Mouse (Mus musculus): ENCODE results near the gene Unc93b1. TPM values are rescaled to one million over a fixed set of nuclear protein-coding genes. Genes with fewer than 3 reads are reported as not detected.
A peak's percentile ranks its signal among the peaks of the same experiment; 100 is the strongest.

Gene Unc93b1
- polyA plus RNA-seq, 1 experiment from 2014 or later: 21.2 TPM

DNA sequence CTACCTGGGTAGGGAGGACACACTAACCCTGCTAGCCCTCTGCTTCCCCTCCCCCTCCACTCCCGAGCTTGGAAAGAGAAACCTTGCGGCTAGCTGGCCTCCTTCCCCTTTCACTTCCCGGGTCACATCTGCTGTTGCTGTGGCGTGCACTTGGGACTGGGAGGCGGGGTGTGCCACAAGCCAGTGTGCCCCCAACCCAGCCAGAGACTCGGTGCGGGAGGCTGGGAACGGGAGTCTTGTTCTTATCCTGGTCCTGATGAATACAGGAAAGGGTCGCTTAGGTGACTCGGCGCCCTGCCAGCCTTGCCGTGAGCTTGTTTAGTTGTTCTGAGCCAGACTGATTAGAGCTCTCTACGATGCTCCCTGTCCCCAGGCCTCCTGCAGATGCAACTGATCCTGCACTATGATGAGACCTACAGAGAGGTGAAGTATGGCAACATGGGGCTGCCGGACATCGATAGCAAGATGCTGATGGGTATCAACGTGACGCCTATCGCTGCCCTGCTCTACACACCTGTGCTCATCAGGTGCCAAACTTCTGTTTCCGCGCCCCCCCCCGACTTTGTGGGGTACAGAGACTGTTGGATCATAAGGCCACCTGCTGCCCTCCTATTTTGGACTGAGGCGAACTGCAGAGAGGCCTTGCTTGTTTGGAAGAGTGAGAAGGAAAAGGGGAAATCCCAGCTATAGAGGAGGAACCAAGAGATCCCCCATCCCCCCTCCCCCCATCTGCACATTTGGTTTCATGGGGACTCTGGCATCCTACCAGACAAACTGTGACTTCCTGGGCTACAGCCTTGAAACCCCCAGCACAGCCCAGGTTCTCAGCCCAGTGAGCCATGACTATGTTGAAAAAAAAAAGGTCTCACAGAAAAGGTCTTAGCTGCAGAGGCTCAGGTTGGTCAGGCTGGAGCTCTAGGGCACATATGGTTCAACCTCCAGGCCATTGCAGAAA lies 1.2 kb downstream of the Unc93b1 start:
- Histone ChIP-seq H3K4me1 (peaks cover 21% of the 10 kb centered on the region), H3K9ac (peak overlapping the region; percentile 47), H3K4me2 (peak overlapping the region; percentile 91), H3K36me3 (no peaks in the 10 kb centered on the region), H3K27ac (peak overlapping the region; percentile 33), H3K27me3 (no peaks in the 10 kb centered on the region), H3K9me3 (replicated peaks) (no peaks in the 10 kb centered on the region), H3K4me3 (replicated peaks) (peak overlapping the region; percentile 51)
- 9% methylated on average over 22 of the region's 22 CpGs for WGBS
- ATAC-seq (replicated peaks; ENCODE audit: low FRiP score): peak; percentile 41; the same call in 1 of the 2 replicates

- ATAC-seq (replicated peaks; ENCODE audit: low FRiP score): no peak
- H3K4me1 ChIP-seq: peaks cover 15% of the 10 kb centered on the region
- WGBS: 84% methylated on average over 7 of the region's 7 CpGs
Observed at GRCm38 (mm10) chr19:3942315-3942714, 7.3 kb downstream of the Unc93b1 start.

DNA sequence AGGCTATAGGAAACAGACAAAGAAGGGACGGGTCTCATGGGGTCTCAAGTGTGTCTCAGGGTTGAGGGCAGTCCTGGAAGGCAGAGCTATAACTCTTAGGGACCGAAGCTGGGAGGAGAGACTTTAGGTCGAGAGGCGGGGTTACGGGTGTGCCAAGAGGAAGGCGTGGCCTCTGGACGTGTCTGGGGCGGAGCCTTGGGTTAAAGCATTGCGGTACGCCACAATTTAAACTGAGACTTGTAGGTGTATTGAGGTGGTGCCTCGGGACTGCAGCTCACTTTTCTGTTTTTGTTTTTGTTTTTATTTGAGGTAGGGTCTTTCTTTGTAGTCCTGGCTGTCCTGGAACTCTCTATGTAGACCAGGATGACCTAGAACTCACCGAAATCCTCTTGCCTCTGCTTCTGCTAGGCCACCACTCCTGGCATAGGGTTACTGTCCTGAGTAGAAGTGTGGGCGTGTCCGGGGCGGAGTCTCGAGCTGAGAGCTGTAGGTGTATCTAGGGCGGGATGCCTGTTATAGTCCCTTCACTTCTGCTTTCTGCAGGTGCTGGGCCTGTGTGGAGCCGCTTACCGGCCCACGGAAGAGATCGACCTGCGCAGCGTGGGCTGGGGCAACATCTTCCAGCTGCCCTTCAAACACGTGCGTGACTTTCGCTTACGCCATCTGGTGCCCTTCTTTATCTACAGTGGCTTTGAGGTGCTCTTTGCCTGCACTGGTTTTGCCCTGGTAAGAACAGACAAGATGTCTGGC lies 8.2 kb downstream of the Unc93b1 start:
- no peak overlapping the region for H3K9ac ChIP-seq
- peak; percentile 74; the same call in 1 of the 2 replicates for ATAC-seq (replicated peaks; ENCODE audit: low FRiP score)
- H3K4me2 ChIP-seq: peak overlapping the region; percentile 43
- no peaks in the 10 kb centered on the region for H3K36me3 ChIP-seq
- peaks cover 15% of the 10 kb centered on the region for H3K4me1 ChIP-seq
- no peak overlapping the region for H3K27ac ChIP-seq
- H3K27me3 ChIP-seq: no peaks in the 10 kb centered on the region
- 25% methylated on average over 27 of the region's 27 CpGs for WGBS
- H3K9me3 ChIP-seq (replicated peaks): no peaks in the 10 kb centered on the region
- H3K4me3 ChIP-seq (replicated peaks): 0 out of 2 replicates have a peak overlapping the region, but pooled peaks have one; percentile 9

More at GRCm38 (mm10) chr19:3942315-3942714, 7.3 kb downstream of the Unc93b1 start:
- Histone ChIP-seq H3K27me3 (no peaks in the 10 kb centered on the region), H3K9me3 (replicated peaks) (no peaks in the 10 kb centered on the region), H3K27ac (no peak overlapping the region), H3K9ac (no peak overlapping the region), H3K36me3 (no peaks in the 10 kb centered on the region), H3K4me2 (no peak overlapping the region), H3K4me3 (replicated peaks) (no peak overlapping the region)

- Histone ChIP-seq H3K4me3 (replicated peaks) (no peak overlapping the region), H3K27me3 (no peaks in the 10 kb centered on the region), H3K4me2 (no peak overlapping the region), H3K9ac (no peak overlapping the region), H3K36me3 (no peaks in the 10 kb centered on the region), H3K4me1 (peaks cover 21% of the 10 kb centered on the region), H3K9me3 (replicated peaks) (no peaks in the 10 kb centered on the region), H3K27ac (peak overlapping the region; percentile 33; the same call in 1 of the 2 replicates)
- ATAC-seq (replicated peaks; ENCODE audit: low FRiP score): no peak
- WGBS: 28% methylated on average over 10 of the region's 10 CpGs
Observed at GRCm38 (mm10) chr19:3945872-3946564, 11.0 kb downstream of the Unc93b1 start.

GRCm38 (mm10) chr19:3946715-3947114 lies 11.7 kb downstream of the Unc93b1 start:
- Histone ChIP-seq H3K4me2 (no peak overlapping the region), H3K27ac (no peak overlapping the region), H3K4me3 (replicated peaks) (no peak overlapping the region), H3K9ac (no peak overlapping the region), H3K36me3 (no peaks in the 10 kb centered on the region), H3K27me3 (no peaks in the 10 kb centered on the region), H3K9me3 (replicated peaks) (no peaks in the 10 kb centered on the region), H3K4me1 (peaks cover 21% of the 10 kb centered on the region)
- no peak for ATAC-seq (replicated peaks; ENCODE audit: low FRiP score)
- WGBS: 21% methylated on average over 2 of the region's 2 CpGs

- no peak overlapping the region for H3K4me2 ChIP-seq
- H3K9me3 ChIP-seq (replicated peaks): no peaks in the 10 kb centered on the region
- WGBS: 83% methylated on average over 3 of the region's 3 CpGs
- H3K9ac ChIP-seq: no peak overlapping the region
- H3K36me3 ChIP-seq: no peaks in the 10 kb centered on the region
- peaks cover 19% of the 10 kb centered on the region for H3K4me1 ChIP-seq
- no peak overlapping the region for H3K4me3 ChIP-seq (replicated peaks)
- no peak for ATAC-seq (replicated peaks; ENCODE audit: low FRiP score)
- no peak overlapping the region for H3K27ac ChIP-seq
- H3K27me3 ChIP-seq: no peaks in the 10 kb centered on the region
Observed at GRCm38 (mm10) chr19:3947813-3948212, 12.8 kb downstream of the Unc93b1 start.

DNA sequence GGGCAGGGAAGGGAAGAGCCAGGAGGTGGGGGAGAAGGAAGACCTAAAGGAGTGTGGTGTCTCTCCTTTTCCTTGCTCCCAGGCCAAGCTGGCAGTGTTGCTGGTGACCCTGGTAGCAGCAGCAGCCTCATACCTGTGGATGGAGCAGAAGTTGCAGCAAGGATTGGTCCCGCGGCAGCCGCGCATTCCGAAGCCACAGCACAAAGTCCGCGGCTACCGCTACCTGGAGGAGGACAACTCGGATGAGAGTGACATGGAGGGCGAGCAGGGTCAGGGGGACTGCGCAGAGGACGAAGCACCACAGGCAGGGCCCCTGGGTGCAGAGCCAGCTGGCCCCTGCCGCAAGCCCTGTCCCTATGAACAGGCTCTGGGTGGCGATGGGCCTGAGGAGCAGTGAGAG lies 13.6 kb downstream of the Unc93b1 start:
- Histone ChIP-seq H3K4me1 (peaks cover 14% of the 10 kb centered on the region), H3K9ac (no peak overlapping the region), H3K27me3 (no peaks in the 10 kb centered on the region), H3K36me3 (no peaks in the 10 kb centered on the region), H3K9me3 (replicated peaks) (no peaks in the 10 kb centered on the region), H3K4me2 (no peak overlapping the region), H3K27ac (no peak overlapping the region), H3K4me3 (replicated peaks) (no peak overlapping the region)
- no peak for ATAC-seq (replicated peaks; ENCODE audit: low FRiP score)
- 73% methylated on average over 14 of the region's 14 CpGs for WGBS

DNA sequence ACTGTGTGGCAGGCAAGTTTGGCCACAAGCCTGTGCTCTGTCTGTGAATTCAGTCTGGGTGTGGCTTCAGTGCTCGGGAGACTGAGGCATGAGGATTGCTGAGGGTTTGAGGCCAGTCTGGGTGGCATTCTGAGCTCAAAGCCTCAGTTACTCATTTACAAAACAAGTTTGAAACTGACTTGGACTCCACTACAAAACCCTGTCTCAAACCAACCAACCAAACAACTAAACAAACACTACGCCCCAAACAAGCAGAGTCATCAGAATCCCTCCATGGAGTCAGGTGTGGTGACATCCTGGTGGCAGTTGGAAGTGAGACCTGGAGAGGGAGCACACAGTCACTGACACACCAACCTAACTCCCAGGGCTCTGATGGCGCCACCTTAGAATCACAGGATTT lies 15.3 kb downstream of the Unc93b1 start:
- H3K9ac ChIP-seq: no peak overlapping the region
- no peak for ATAC-seq (replicated peaks; ENCODE audit: low FRiP score)
- WGBS: 77% methylated on average over 3 of the region's 3 CpGs

DNA sequence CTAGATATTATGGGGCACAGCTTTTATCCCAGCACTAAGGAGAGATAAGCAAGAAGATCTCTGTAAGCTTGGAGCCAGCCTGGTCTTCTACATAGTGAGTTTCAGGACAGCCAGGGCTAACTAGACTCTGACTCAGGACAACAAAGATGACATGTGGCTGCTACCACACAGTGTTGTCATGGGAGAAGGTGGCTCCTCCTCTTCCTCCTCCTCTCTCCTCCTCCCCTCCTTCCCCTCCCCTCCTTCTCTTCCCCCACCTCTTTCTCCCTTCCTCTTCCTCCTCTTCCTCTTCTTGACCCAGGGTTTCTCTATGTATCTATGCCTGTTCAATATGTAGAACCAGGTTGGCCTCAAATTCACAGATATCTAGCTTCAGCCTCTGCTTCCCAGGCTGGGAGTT lies 16.5 kb downstream of the Unc93b1 start:
- Histone ChIP-seq H3K27ac (no peak overlapping the region), H3K9me3 (replicated peaks) (no peaks in the 10 kb centered on the region), H3K9ac (no peak overlapping the region), H3K4me2 (no peak overlapping the region), H3K27me3 (no peaks in the 10 kb centered on the region), H3K4me3 (replicated peaks) (no peak overlapping the region), H3K36me3 (no peaks in the 10 kb centered on the region), H3K4me1 (peaks cover 20% of the 10 kb centered on the region)
- ATAC-seq (replicated peaks; ENCODE audit: low FRiP score): no peak

More for the DNA sequence above, 15.3 kb downstream of the Unc93b1 start:
- no peaks in the 10 kb centered on the region for H3K27me3 ChIP-seq
- no peaks in the 10 kb centered on the region for H3K9me3 ChIP-seq (replicated peaks)
- no peak overlapping the region for H3K27ac ChIP-seq
- no peak overlapping the region for H3K4me3 ChIP-seq (replicated peaks)
- H3K36me3 ChIP-seq: no peaks in the 10 kb centered on the region
- no peak overlapping the region for H3K4me2 ChIP-seq
- peaks cover 19% of the 10 kb centered on the region for H3K4me1 ChIP-seq

GRCm38 (mm10) chr19:3952099-3952498 lies 17.1 kb downstream of the Unc93b1 start:
- no peak overlapping the region for H3K9ac ChIP-seq
- H3K27ac ChIP-seq: no peak overlapping the region
- H3K9me3 ChIP-seq (replicated peaks): no peaks in the 10 kb centered on the region
- no peaks in the 10 kb centered on the region for H3K27me3 ChIP-seq
- no peaks in the 10 kb centered on the region for H3K36me3 ChIP-seq
- no peak for ATAC-seq (replicated peaks; ENCODE audit: low FRiP score)
- no peak overlapping the region for H3K4me3 ChIP-seq (replicated peaks)
- 53% methylated on average over 1 of the region's 1 CpGs for WGBS
- no peak overlapping the region for H3K4me2 ChIP-seq
- H3K4me1 ChIP-seq: peaks cover 21% of the 10 kb centered on the region

GRCm38 (mm10) chr19:3955033-3955432 lies 20.0 kb downstream of the Unc93b1 start:
- Histone ChIP-seq H3K9ac (no peak overlapping the region), H3K36me3 (no peaks in the 10 kb centered on the region), H3K27me3 (no peaks in the 10 kb centered on the region), H3K4me3 (replicated peaks) (no peak overlapping the region), H3K9me3 (replicated peaks) (no peaks in the 10 kb centered on the region), H3K27ac (no peak overlapping the region), H3K4me2 (no peak overlapping the region), H3K4me1 (peaks cover 23% of the 10 kb centered on the region)
- WGBS: 60% methylated on average over 3 of the region's 3 CpGs
- no peak for ATAC-seq (replicated peaks; ENCODE audit: low FRiP score)

Measured in kidney, embryonic 15.5 days (tissue).